Mouse (Mus musculus): ENCODE data around the gene Cdc40.

Cdc40 gene

DNA sequence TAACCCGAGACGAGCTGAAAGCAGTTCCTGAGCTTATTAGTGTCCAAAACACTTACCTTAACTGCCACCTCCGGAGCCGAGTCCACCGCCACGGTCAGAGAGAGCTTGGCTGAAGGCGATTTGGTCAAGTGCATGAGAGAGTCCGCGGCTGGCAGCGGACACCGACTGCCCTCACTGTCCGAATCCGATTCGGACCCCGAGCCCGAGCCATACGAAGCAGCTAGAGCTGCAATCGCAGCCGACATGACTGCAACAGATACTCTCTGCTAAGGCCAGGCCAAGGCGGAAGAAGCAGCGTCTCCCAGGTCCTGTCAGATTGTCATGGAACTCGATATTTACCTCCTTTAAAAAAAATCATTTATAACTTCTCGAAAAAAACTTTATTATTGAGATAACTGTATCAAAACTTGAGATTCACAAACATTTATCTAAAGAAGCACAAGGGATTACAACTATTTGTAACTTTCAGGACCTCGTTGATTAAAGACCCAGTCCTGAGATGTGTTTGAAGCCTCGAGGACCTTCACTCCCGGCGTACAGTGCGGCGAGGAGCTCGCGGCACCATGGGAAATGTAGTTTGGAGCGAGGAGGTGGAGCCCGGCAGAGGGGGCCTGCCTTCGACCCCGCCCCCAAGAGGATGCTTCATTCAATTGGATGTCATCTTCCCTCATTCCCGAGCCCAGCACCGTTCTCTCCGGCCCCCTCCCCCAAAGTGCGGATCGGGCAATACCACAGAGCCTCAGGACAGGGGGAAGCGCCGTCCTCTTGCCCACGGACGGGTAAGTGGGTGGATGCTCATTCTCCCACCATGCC is at the start of gene Cdc40, which contains the start of gene Wasf1:
Gene Cdc40 (minus strand): TSS at position 481 of the 813 bp plus-strand sequence.
Gene Wasf1 (plus strand): TSS at position 645 of the 813 bp plus-strand sequence.
- ATAC-seq (ENCODE audit: insufficient number of reproducible peaks, low FRiP score, low TSS enrichment): peak; percentile 97

DNA sequence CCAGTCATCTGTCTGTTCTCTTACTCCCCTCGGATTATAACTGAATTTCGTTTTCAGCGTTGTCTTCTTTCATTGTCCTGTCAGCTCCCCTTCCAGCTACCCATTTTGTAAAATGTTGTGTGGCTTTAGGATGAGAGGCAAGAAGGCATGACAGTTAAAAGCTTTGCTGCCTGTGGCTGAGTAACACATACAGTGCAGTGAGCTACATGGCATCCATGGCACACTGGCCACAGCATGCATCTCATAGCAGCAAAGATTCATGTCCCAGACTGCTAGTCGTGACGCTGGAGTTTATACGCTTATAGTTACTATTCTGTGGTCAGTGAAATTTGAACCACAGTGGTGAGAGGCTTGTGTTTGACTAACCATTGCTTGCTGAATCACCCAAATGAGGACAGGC is 36.4 kb upstream of the Cdc40 start:
- ATAC-seq (ENCODE audit: insufficient number of reproducible peaks, low FRiP score, low TSS enrichment): no peak

- no peak; the same call in 1 of the 2 replicates for ATAC-seq (ENCODE audit: insufficient number of reproducible peaks, low FRiP score, low TSS enrichment)
Observed at GRCm38 (mm10) chr10:40918669-40919440, 35.7 kb upstream of the Cdc40 start.

GRCm38 (mm10) chr10:40915240-40915639 is 32.1 kb upstream of the Cdc40 start:
- ATAC-seq (ENCODE audit: insufficient number of reproducible peaks, low FRiP score, low TSS enrichment): peak; percentile 64; the same call in 1 of the 2 replicates

DNA sequence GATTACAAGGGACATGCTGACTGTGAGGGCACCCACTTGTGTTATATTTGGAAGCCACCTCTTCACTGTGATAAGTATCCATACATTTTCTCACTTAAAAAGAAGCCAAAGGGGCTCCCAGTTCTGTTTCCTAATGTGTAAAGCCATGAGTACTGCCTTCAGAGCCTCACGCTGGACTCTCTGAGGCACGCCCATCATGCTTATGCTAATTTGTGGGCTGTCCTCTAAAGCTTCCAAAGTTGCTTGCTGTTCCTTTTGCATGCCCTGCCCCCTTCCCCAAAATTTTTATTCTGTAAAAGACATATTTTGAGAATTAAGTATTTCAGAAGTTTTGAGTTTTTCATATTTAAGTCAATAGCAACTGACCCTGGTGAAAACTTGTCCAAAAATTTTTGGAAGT is 27.7 kb upstream of the Cdc40 start:
- no peak for ATAC-seq (ENCODE audit: insufficient number of reproducible peaks, low FRiP score, low TSS enrichment)

DNA sequence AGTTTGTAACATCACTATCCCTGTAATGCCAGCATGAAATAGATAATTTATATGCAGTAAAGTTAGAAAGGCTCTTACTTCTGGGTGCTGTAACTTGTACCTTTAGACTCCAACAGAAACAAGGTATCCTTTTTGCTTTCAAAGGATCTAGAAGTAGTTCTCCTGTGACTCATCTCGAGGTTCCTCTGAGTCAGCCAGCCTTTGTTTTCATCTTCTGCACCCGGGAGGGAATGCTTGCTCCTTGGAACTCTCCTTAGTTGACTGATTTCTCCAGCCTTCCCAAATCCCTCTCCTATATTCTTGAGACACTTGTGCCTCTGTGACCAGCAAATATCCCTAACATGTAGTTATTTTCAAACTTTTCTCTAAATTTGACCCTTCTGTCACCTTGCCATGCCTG is 25.5 kb upstream of the Cdc40 start:
- ATAC-seq (ENCODE audit: insufficient number of reproducible peaks, low FRiP score, low TSS enrichment): no peak

GRCm38 (mm10) chr10:40906802-40907201 is 23.7 kb upstream of the Cdc40 start:
- no peak for ATAC-seq (ENCODE audit: insufficient number of reproducible peaks, low FRiP score, low TSS enrichment)

- no peak for ATAC-seq (ENCODE audit: insufficient number of reproducible peaks, low FRiP score, low TSS enrichment)
Observed at GRCm38 (mm10) chr10:40906131-40906530, 23.0 kb upstream of the Cdc40 start.

DNA sequence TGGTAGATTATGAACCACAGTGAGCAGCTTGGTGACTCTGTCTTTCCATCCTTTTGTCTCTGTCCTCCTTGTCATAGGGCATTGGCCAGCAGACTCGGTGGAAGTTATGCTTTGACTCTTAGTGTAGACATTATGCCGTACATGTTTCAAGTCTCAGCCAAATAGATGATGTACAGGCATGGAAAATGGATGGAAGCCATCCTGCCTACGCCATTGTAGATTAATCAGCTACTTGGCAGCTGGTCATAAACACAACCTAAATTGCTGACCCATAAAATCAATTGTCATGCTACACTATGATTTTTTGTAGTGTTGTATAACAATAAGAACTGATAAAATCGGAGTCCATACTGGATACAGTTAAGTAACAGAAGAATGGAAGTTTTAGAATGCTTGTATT is 18.7 kb upstream of the Cdc40 start:
- ATAC-seq (ENCODE audit: insufficient number of reproducible peaks, low FRiP score, low TSS enrichment): no peak

DNA sequence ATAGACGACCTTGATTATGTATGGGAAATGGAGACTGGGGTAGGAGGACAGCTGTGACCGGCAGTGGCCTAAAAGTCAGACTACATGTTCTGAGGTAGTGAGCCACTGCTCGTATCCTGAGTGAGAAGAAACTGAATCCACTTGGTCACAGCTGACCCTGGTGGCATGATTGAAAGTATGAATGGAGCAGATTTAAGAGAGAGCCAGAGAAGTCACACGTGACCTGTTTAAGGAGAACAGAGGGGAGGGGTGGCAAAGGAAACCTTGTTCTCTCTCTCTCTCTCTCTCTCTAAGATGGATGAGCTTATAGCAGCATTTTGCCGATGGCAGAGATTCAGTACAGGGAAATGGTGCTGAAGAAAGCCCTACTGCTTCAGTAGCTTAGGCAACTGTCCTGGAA is 13.5 kb upstream of the Cdc40 start:
- ATAC-seq (ENCODE audit: insufficient number of reproducible peaks, low FRiP score, low TSS enrichment): no peak

DNA sequence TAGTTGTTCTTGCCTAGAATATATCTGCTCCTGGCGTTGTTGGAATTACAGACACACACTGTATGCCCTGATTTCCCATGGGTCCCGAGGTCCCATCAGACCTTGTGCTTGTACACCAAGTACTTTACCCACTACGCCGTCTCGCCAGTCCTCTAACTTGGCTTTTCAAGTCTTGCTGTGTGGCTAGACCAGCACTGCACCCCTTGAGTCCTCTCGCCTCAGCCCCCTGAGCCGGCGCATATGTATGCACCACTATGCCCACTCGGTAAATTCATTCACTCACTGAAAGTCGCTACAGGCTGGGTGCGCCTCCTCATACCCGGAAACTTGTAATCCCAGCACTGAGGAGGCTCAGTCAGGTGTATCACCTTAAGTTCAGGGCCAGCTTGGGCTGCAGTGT is 12.7 kb upstream of the Cdc40 start:
- ATAC-seq (ENCODE audit: insufficient number of reproducible peaks, low FRiP score, low TSS enrichment): no peak

DNA sequence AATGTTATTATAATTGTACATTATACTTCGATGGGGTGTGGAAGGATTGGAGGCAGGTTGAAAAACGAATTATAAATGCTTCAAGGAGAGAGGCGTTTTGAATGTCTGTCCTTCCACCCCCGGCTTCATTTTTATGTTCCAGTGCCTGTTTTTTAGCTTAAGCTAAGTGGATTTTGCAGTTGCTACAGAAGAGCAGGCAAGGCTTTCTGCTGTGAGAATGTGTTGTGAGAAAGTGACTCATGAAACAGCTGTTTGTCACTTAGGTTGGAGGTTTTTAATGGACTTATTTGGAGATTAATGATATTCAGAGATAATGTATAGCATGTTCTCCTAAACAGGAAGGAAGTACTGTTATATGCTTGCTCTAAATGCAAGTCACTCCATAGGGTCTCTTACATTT is 6.0 kb upstream of the Cdc40 start:
- no peak for ATAC-seq (ENCODE audit: insufficient number of reproducible peaks, low FRiP score, low TSS enrichment)

DNA sequence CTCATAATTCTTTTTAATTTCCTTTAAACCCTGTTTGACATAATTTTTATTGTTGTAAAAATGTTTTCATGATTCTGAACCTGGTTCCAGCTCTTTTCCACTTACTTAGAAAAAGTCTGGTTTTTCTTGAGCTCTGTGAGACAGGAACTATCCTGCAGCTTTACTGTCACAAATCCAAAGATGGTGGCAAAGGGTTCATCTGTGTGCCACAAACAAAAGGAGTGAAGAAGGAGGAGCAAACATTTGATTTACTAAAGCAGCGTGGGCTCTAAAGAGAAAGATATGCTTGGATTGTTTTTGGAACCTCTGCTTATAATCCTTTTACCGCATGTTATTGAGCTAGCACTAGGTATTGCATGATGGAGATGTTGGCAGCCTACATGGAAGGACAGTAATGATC is 4.2 kb upstream of the Cdc40 start:
- ATAC-seq (ENCODE audit: insufficient number of reproducible peaks, low FRiP score, low TSS enrichment): no peak

GRCm38 (mm10) chr10:40885432-40885831 is 2.3 kb upstream of the Cdc40 start:
- ATAC-seq (ENCODE audit: insufficient number of reproducible peaks, low FRiP score, low TSS enrichment): no peak

DNA sequence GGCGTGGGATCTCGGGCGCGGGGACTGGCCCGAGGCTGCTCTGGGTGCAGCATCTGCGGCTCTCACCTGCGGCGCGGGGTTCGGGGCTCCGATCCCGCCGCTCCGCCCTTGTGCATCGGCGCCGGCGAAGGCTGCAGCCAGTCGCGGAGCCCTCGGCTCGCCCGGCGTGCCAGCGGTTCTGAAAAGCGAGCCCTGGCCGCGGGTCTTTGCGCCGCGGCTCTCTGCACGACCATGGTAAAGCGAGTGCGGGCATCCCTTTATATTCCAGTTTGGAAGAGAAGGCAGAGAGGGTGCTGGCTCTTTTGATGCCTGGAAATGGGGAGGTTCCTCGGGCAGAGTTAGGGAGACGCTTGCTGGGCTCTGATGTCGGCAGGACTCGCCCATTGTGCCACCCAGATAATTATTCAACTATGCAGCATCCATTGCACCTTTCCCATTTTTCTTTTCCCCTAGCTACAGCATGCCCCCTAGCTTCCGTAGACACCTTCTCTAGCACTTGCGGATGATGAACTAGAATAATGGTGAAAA is 1.2 kb upstream of the Cdc40 start:
- ATAC-seq (ENCODE audit: insufficient number of reproducible peaks, low FRiP score, low TSS enrichment): peak; percentile 43

GRCm38 (mm10) chr10:40883644-40884278 is 650 bp upstream of the Cdc40 start:
- ATAC-seq (ENCODE audit: insufficient number of reproducible peaks, low FRiP score, low TSS enrichment): peak; percentile 77

GRCm38 (mm10) chr10:40882333-40882732 is 778 bp downstream of the Cdc40 start:
- ATAC-seq (ENCODE audit: insufficient number of reproducible peaks, low FRiP score, low TSS enrichment): no peak

- no peak for ATAC-seq (ENCODE audit: insufficient number of reproducible peaks, low FRiP score, low TSS enrichment)
Observed at GRCm38 (mm10) chr10:40881236-40881635, 1.9 kb downstream of the Cdc40 start.

DNA sequence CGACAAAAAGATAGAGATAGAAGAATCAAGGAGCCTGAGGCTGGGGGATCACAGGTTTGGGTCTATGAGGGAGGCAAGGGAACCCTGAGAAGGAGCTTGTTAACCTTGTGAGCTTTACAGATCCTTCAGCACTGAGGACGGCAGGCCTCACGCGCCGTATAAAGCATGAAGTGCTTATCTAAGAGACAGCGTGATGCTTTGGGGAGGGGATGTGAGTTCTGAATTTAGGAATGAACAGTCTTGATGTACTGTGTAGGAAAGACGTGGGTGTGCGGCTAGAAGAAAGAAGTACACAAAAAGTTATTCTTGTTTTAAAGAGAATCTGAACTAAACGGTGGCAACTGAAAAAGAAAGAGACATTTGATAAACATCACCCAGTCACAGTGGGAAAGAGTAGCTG is 3.1 kb downstream of the Cdc40 start:
- no peak for ATAC-seq (ENCODE audit: insufficient number of reproducible peaks, low FRiP score, low TSS enrichment)

DNA sequence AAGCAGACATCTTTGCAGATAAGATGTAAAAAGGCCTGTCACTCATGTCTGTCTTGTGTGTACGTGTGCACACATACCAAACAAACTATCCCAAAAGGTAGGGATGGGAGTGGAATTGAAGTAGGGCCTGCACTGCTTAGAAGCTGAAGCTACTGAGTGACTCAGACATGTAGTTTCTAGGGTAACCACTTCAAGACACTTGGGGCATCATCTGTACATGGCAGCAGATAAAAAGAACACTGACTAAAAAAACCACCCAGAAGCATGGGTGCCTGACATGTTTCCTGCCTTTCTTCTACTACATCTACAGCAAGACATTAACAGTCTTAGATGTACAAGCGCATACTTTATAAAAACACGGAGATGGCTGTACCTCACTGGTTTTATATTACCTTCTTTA is 4.9 kb downstream of the Cdc40 start:
- no peak for ATAC-seq (ENCODE audit: insufficient number of reproducible peaks, low FRiP score, low TSS enrichment)

DNA sequence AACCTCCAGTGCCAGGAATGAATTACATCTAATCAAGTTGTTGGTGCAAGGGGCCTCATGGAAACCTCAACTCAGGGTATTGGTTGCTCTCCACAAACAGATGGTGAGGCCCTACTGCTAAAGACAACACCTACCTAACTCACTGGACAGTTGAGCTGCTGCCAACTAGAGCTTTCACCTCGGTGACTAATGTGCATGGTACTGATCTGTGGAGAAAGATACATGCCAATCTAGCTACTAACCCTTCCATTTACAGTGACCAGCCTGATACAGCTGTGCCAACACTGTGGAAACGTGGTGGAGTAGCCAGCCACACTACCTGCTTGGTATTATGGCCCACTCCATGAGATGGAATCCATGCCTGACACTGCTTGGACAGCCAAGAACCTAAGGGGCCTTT is 11.1 kb downstream of the Cdc40 start:
- peak; percentile 74; the same call in 1 of the 2 replicates for ATAC-seq (ENCODE audit: insufficient number of reproducible peaks, low FRiP score, low TSS enrichment)
